Mouse (Mus musculus): ENCODE measurements around the gene Eloa. TPM values are rescaled to one million over a fixed set of nuclear protein-coding genes. Genes with fewer than 3 reads are reported as not detected.

Gene Eloa
- polyA plus RNA-seq, 1 experiment: 18.4 TPM

- H3ac ChIP-seq (ENCODE audit: control insufficient read depth, insufficient read length, low read depth): no peak overlapping the region
- no peak for TF ChIP-seq MAX (IDR thresholded peaks at IDR 0.05)
- TF ChIP-seq FOSL1 (IDR thresholded peaks at IDR 0.05; ENCODE audit: insufficient read depth, low read length, poor library complexity, severe bottlenecking): no peak
- TF ChIP-seq CEBPB (IDR thresholded peaks at IDR 0.05; ENCODE audit: low read depth): no peak
- no peak for TF ChIP-seq MYOG (IDR thresholded peaks at IDR 0.05; ENCODE audit: control insufficient read depth, extremely low read depth, insufficient read length)
- TF ChIP-seq USF1 (IDR thresholded peaks at IDR 0.05; ENCODE audit: low read depth): no peak
These were observed 22.3 kb upstream of the Eloa start for GRCm38 (mm10) chr4:136043784-136044400.

GRCm38 (mm10) chr4:136035078-136035477 lies 13.5 kb upstream of the Eloa start:
- TF ChIP-seq CTCF (IDR thresholded peaks at IDR 0.05; ENCODE audit: control insufficient read depth, insufficient read depth, insufficient read length) (no peak), FOSL1 (IDR thresholded peaks at IDR 0.05; ENCODE audit: insufficient read depth, low read length, poor library complexity, severe bottlenecking) (no peak), MAX (IDR thresholded peaks at IDR 0.05) (no peak), USF1 (IDR thresholded peaks at IDR 0.05; ENCODE audit: low read depth) (no peak), MYOD1 (IDR thresholded peaks at IDR 0.05; ENCODE audit: control insufficient read depth, insufficient read length, low read depth) (no peak), CEBPB (IDR thresholded peaks at IDR 0.05; ENCODE audit: low read depth) (no peak)
- no peaks in the 10 kb centered on the region for H3K79me2 ChIP-seq (ENCODE audit: control insufficient read depth, insufficient read depth)
- no peaks in the 10 kb centered on the region for H3K27me3 ChIP-seq (ENCODE audit: control insufficient read depth, insufficient read depth, insufficient read length)
- H3K36me3 ChIP-seq (ENCODE audit: control insufficient read depth, insufficient read depth): no peaks in the 10 kb centered on the region
- no peaks in the 10 kb centered on the region for H3K79me3 ChIP-seq (ENCODE audit: low read depth)
- no peak overlapping the region for H3ac ChIP-seq (ENCODE audit: control insufficient read depth, insufficient read length, low read depth)
- no peak overlapping the region for H3K4me3 ChIP-seq (ENCODE audit: insufficient read depth, poor library complexity, severe bottlenecking)

More at GRCm38 (mm10) chr4:136043784-136044400, 22.3 kb upstream of the Eloa start:
- no peak overlapping the region for H3K4me3 ChIP-seq (ENCODE audit: insufficient read depth, poor library complexity, severe bottlenecking)
- peaks cover 47% of the 10 kb centered on the region for H3K36me3 ChIP-seq (ENCODE audit: control insufficient read depth, insufficient read depth)
- peaks cover 7% of the 10 kb centered on the region for H3K79me2 ChIP-seq (ENCODE audit: control insufficient read depth, insufficient read depth)
- no peaks in the 10 kb centered on the region for H3K27me3 ChIP-seq (ENCODE audit: control insufficient read depth, insufficient read depth, insufficient read length)
- H3K79me3 ChIP-seq (ENCODE audit: low read depth): peaks cover 8% of the 10 kb centered on the region

GRCm38 (mm10) chr4:136033231-136033630 lies 11.7 kb upstream of the Eloa start:
- Histone ChIP-seq H3K36me3 (ENCODE audit: control insufficient read depth, insufficient read depth) (no peaks in the 10 kb centered on the region), H3K27me3 (ENCODE audit: control insufficient read depth, insufficient read depth, insufficient read length) (no peaks in the 10 kb centered on the region), H3K4me3 (ENCODE audit: insufficient read depth, poor library complexity, severe bottlenecking) (no peak overlapping the region), H3K79me2 (ENCODE audit: control insufficient read depth, insufficient read depth) (no peaks in the 10 kb centered on the region), H3ac (ENCODE audit: control insufficient read depth, insufficient read length, low read depth) (no peak overlapping the region), H3K79me3 (ENCODE audit: low read depth) (no peaks in the 10 kb centered on the region)
- TF ChIP-seq FOSL1 (IDR thresholded peaks at IDR 0.05; ENCODE audit: insufficient read depth, low read length, poor library complexity, severe bottlenecking) (no peak), MYOG (IDR thresholded peaks at IDR 0.05; ENCODE audit: control insufficient read depth, extremely low read depth, insufficient read length) (no peak), USF1 (IDR thresholded peaks at IDR 0.05; ENCODE audit: low read depth) (no peak), MYOD1 (IDR thresholded peaks at IDR 0.05; ENCODE audit: control insufficient read depth, insufficient read length, low read depth) (no peak), CEBPB (IDR thresholded peaks at IDR 0.05; ENCODE audit: low read depth) (no peak), MAX (IDR thresholded peaks at IDR 0.05) (no peak), CTCF (IDR thresholded peaks at IDR 0.05; ENCODE audit: control insufficient read depth, insufficient read depth, insufficient read length) (no peak)

- no peaks in the 10 kb centered on the region for H3K27me3 ChIP-seq (ENCODE audit: control insufficient read depth, insufficient read depth, insufficient read length)
- no peaks in the 10 kb centered on the region for H3K79me3 ChIP-seq (ENCODE audit: low read depth)
- no peaks in the 10 kb centered on the region for H3K79me2 ChIP-seq (ENCODE audit: control insufficient read depth, insufficient read depth)
- H3K4me3 ChIP-seq (ENCODE audit: insufficient read depth, poor library complexity, severe bottlenecking): no peak overlapping the region
- no peak for TF ChIP-seq CEBPB (IDR thresholded peaks at IDR 0.05; ENCODE audit: low read depth)
- TF ChIP-seq USF1 (IDR thresholded peaks at IDR 0.05; ENCODE audit: low read depth): no peak
- no peak for TF ChIP-seq FOSL1 (IDR thresholded peaks at IDR 0.05; ENCODE audit: insufficient read depth, low read length, poor library complexity, severe bottlenecking)
- TF ChIP-seq MYOD1 (IDR thresholded peaks at IDR 0.05; ENCODE audit: control insufficient read depth, insufficient read length, low read depth): no peak
- TF ChIP-seq MYOG (IDR thresholded peaks at IDR 0.05; ENCODE audit: control insufficient read depth, extremely low read depth, insufficient read length): no peak
- no peak for TF ChIP-seq CTCF (IDR thresholded peaks at IDR 0.05; ENCODE audit: control insufficient read depth, insufficient read depth, insufficient read length)
- TF ChIP-seq MAX (IDR thresholded peaks at IDR 0.05): no peak
- no peak overlapping the region for H3ac ChIP-seq (ENCODE audit: control insufficient read depth, insufficient read length, low read depth)
- no peaks in the 10 kb centered on the region for H3K36me3 ChIP-seq (ENCODE audit: control insufficient read depth, insufficient read depth)
These were observed 9.7 kb upstream of the Eloa start for GRCm38 (mm10) chr4:136030968-136031909.

GRCm38 (mm10) chr4:136028689-136029088 lies 7.1 kb upstream of the Eloa start:
- TF ChIP-seq FOSL1 (IDR thresholded peaks at IDR 0.05; ENCODE audit: insufficient read depth, low read length, poor library complexity, severe bottlenecking) (no peak), MYOD1 (IDR thresholded peaks at IDR 0.05; ENCODE audit: control insufficient read depth, insufficient read length, low read depth) (no peak), CEBPB (IDR thresholded peaks at IDR 0.05; ENCODE audit: low read depth) (no peak), USF1 (IDR thresholded peaks at IDR 0.05; ENCODE audit: low read depth) (no peak), MYOG (IDR thresholded peaks at IDR 0.05; ENCODE audit: control insufficient read depth, extremely low read depth, insufficient read length) (no peak), MAX (IDR thresholded peaks at IDR 0.05) (no peak), CTCF (IDR thresholded peaks at IDR 0.05; ENCODE audit: control insufficient read depth, insufficient read depth, insufficient read length) (no peak)
- H3K27me3 ChIP-seq (ENCODE audit: control insufficient read depth, insufficient read depth, insufficient read length): no peaks in the 10 kb centered on the region
- no peak overlapping the region for H3ac ChIP-seq (ENCODE audit: control insufficient read depth, insufficient read length, low read depth)
- no peaks in the 10 kb centered on the region for H3K79me2 ChIP-seq (ENCODE audit: control insufficient read depth, insufficient read depth)
- no peaks in the 10 kb centered on the region for H3K36me3 ChIP-seq (ENCODE audit: control insufficient read depth, insufficient read depth)
- no peak overlapping the region for H3K4me3 ChIP-seq (ENCODE audit: insufficient read depth, poor library complexity, severe bottlenecking)
- no peaks in the 10 kb centered on the region for H3K79me3 ChIP-seq (ENCODE audit: low read depth)

Measured in C2C12 (cell line).